Mouse (Mus musculus) MEL (cell line): ENCODE results near the gene Rtp1. TPM values are rescaled to one million over a fixed set of nuclear protein-coding genes. Genes with fewer than 3 reads are reported as not detected.

Experiments
- DNase-seq: peaks from one replicate; pipeline ENCODE4 v3.0.0; 2011; ENCODE audit warnings: low read depth, low spot score
- H3K27ac ChIP-seq: 2 replicates; pipeline ENCODE4 v1.5.1; 2012; ENCODE audit warnings: low read depth, mild to moderate bottlenecking, control low read depth, low read length, moderate library complexity; ENCODE audit not compliant: control insufficient read depth
- H3K27me3 ChIP-seq, 2 experiments: fragments of 150-350 bp in 1 of 2; sonication (generic) in 1 of 2; 2 replicates each; pipeline ENCODE4 v1.6.1; 2012; ENCODE audit warnings: low read length in 2 of 2, mild to moderate bottlenecking in 2 of 2, improper control_type of control experiment in 1 of 2, moderate library complexity in 1 of 2; ENCODE audit not compliant: insufficient read depth in 2 of 2, control insufficient read depth in 1 of 2
- H3K36me3 ChIP-seq, 2 experiments: 2 replicates each; pipeline ENCODE4 v1.6.1; 2012 to 2014; ENCODE audit warnings: low read length in 2 of 2, improper control_type of control experiment in 1 of 2, inconsistent platforms in 1 of 2, mild to moderate bottlenecking in 1 of 2; ENCODE audit not compliant: insufficient read depth in 2 of 2, control insufficient read depth in 1 of 2
- H3K4me1 ChIP-seq, 2 experiments: fragments of 150-350 bp in 1 of 2; sonication (generic) in 1 of 2; 2 replicates each; pipeline ENCODE4 v1.6.1; 2012; ENCODE audit warnings: low read length in 2 of 2, improper control_type of control experiment in 1 of 2, mild to moderate bottlenecking in 1 of 2; ENCODE audit not compliant: insufficient read depth in 2 of 2, control insufficient read depth in 1 of 2
- H3K4me3 ChIP-seq, 2 experiments: fragments of 150-350 bp in 1 of 2; sonication (generic) in 1 of 2; 2 replicates each; pipeline ENCODE4 v1.5.1; 2012; ENCODE audit warnings: low read depth in 2 of 2, low read length in 2 of 2, mild to moderate bottlenecking in 2 of 2, moderate library complexity in 2 of 2, control low read depth in 1 of 2, improper control_type of control experiment in 1 of 2; ENCODE audit not compliant: control insufficient read depth in 1 of 2, insufficient read depth in 1 of 2
- H3K79me2 ChIP-seq: 2 replicates; pipeline ENCODE4 v1.6.1; 2012; ENCODE audit warnings: mild to moderate bottlenecking, low read length, moderate library complexity; ENCODE audit not compliant: control insufficient read depth, poor library complexity, insufficient read depth
- H3K9ac ChIP-seq: 2 replicates; pipeline ENCODE4 v1.6.1; 2012; ENCODE audit warnings: low read depth, mild to moderate bottlenecking, control low read depth, low read length, moderate library complexity; ENCODE audit not compliant: control insufficient read depth, poor library complexity, severe bottlenecking
- H3K9me3 ChIP-seq: fragments of 150-350 bp; sonication (generic); replicated peaks from 2 replicates; pipeline ENCODE4 v1.6.1; 2012; ENCODE audit warnings: mild to moderate bottlenecking, low read length, improper control_type of control experiment, moderate library complexity; ENCODE audit not compliant: insufficient read depth
- CHD1 ChIP-seq: IDR thresholded peaks from 2 replicates; pipeline ENCODE4 v1.6.1; 2012; ENCODE audit warnings: low read depth, mild to moderate bottlenecking, inconsistent platforms, low read length, improper control_type of control experiment
- CTCF ChIP-seq, 3 experiments: IDR thresholded peaks in 2 of 3; conservative IDR thresholded peaks in 1 of 3; 2 replicates each; pipeline ENCODE4 v1.5.1; 2011 to 2012; ENCODE audit warnings: low read length in 3 of 3, low read depth in 2 of 3, mild to moderate bottlenecking in 2 of 3, improper control_type of control experiment in 1 of 3, inconsistent platforms in 1 of 3, mixed read lengths in 1 of 3, moderate library complexity in 1 of 3; ENCODE audit not compliant: control insufficient read depth in 1 of 3, insufficient read depth in 1 of 3, poor library complexity in 1 of 3, severe bottlenecking in 1 of 3
- ELF1 ChIP-seq: IDR thresholded peaks from 2 replicates; pipeline ENCODE4 v1.6.1; 2014; ENCODE audit warnings: low read depth, mild to moderate bottlenecking, inconsistent platforms, low read length, improper control_type of control experiment, moderate library complexity
- ETS1 ChIP-seq: IDR thresholded peaks from 2 replicates; pipeline ENCODE4 v1.6.1; 2012; ENCODE audit warnings: low read depth, mild to moderate bottlenecking, inconsistent platforms, low read length, improper control_type of control experiment, moderate library complexity
- GABPA ChIP-seq: IDR thresholded peaks from 2 replicates; pipeline ENCODE4 v1.6.1; 2012; ENCODE audit warnings: low read depth, mild to moderate bottlenecking, inconsistent platforms, low read length, improper control_type of control experiment, moderate library complexity
- GATA1 ChIP-seq: IDR thresholded peaks from 2 replicates; pipeline ENCODE4 v1.6.1; 2011; ENCODE audit warnings: low read depth, low read length, improper control_type of control experiment
- HCFC1 ChIP-seq: IDR thresholded peaks from 2 replicates; pipeline ENCODE4 v1.6.1; 2012; ENCODE audit warnings: low read depth, mild to moderate bottlenecking, inconsistent platforms, low read length, improper control_type of control experiment, moderate library complexity
- JUND ChIP-seq: IDR thresholded peaks from 2 replicates; pipeline ENCODE4 v1.6.1; 2011; ENCODE audit warnings: low read depth, mild to moderate bottlenecking, improper control_type of control experiment, low read length
- KAT2A ChIP-seq: conservative IDR thresholded peaks from 2 replicates; pipeline ENCODE4 v1.6.1; 2012; ENCODE audit warnings: low read depth, low read length, improper control_type of control experiment, inconsistent platforms
- MAX ChIP-seq: IDR thresholded peaks from 2 replicates; pipeline ENCODE4 v1.6.1; 2011; ENCODE audit warnings: low read length, improper control_type of control experiment
- MEF2A ChIP-seq: IDR thresholded peaks from 2 replicates; pipeline ENCODE4 v1.6.1; 2014; ENCODE audit warnings: low read depth, mild to moderate bottlenecking, inconsistent platforms, low read length, improper control_type of control experiment; ENCODE audit not compliant: poor library complexity, insufficient replicate concordance, severe bottlenecking; ENCODE audit errors: extremely low read depth
- MYB ChIP-seq: IDR thresholded peaks from 2 replicates; pipeline ENCODE4 v1.6.1; 2011; ENCODE audit warnings: mild to moderate bottlenecking, low read depth, low read length, improper control_type of control experiment
- MYC ChIP-seq: IDR thresholded peaks from 2 replicates; pipeline ENCODE4 v1.6.1; 2011; ENCODE audit warnings: low read depth, mild to moderate bottlenecking, low read length, improper control_type of control experiment, moderate library complexity
- RAD21 ChIP-seq: IDR thresholded peaks from 2 replicates; pipeline ENCODE4 v1.6.1; 2011; ENCODE audit warnings: mild to moderate bottlenecking, low read depth, low read length, improper control_type of control experiment
- SMC3 ChIP-seq: IDR thresholded peaks from 2 replicates; pipeline ENCODE4 v1.6.1; 2011; ENCODE audit warnings: low read depth, low read length, improper control_type of control experiment
- TAL1 ChIP-seq: IDR thresholded peaks from 2 replicates; pipeline ENCODE4 v1.6.1; 2012; ENCODE audit warnings: mild to moderate bottlenecking, inconsistent platforms, low read length, moderate library complexity, mixed read lengths
- USF1 ChIP-seq: IDR thresholded peaks from 2 replicates; pipeline ENCODE4 v1.6.1; 2014; ENCODE audit warnings: low read depth, mild to moderate bottlenecking, inconsistent platforms, low read length, improper control_type of control experiment, moderate library complexity
- USF2 ChIP-seq, 2 experiments: IDR thresholded peaks; 2 replicates each; pipeline ENCODE4 v1.6.1; 2011 to 2012; ENCODE audit warnings: improper control_type of control experiment in 2 of 2, low read length in 2 of 2, borderline replicate concordance in 1 of 2, inconsistent platforms in 1 of 2, low read depth in 1 of 2, mild to moderate bottlenecking in 1 of 2; ENCODE audit not compliant: insufficient read depth in 1 of 2
- ZC3H11A ChIP-seq: IDR thresholded peaks from 2 replicates; pipeline ENCODE4 v1.6.1; 2012; ENCODE audit warnings: low read depth, mild to moderate bottlenecking, inconsistent platforms, low read length, improper control_type of control experiment
- polyA plus RNA-seq, 2 experiments: library from polyadenylated mRNA; stranded (reverse) in 1 of 2; unstranded in 1 of 2; fragments of >175 nt in 1 of 2; fragments of >200 nt in 1 of 2; gene quantifications; 2 replicates each; pipeline versions ENCODE4 v1.2.1 to v1.2.4; 2012; ENCODE audit warnings: low replicate concordance in 2 of 2, low read depth in 1 of 2; ENCODE audit not compliant: insufficient read length in 2 of 2, insufficient read depth in 1 of 2, missing spikeins in 1 of 2
- total RNA-seq: library from RNA; depleted of rRNA; stranded (reverse); fragments of 300-350 nt; gene quantifications from 2 replicates; pipeline ENCODE4 v1.2.3, GENCODE M21; 2012

Gene Rtp1
- total and polyA plus RNA-seq, 3 experiments: not detected

DNA sequence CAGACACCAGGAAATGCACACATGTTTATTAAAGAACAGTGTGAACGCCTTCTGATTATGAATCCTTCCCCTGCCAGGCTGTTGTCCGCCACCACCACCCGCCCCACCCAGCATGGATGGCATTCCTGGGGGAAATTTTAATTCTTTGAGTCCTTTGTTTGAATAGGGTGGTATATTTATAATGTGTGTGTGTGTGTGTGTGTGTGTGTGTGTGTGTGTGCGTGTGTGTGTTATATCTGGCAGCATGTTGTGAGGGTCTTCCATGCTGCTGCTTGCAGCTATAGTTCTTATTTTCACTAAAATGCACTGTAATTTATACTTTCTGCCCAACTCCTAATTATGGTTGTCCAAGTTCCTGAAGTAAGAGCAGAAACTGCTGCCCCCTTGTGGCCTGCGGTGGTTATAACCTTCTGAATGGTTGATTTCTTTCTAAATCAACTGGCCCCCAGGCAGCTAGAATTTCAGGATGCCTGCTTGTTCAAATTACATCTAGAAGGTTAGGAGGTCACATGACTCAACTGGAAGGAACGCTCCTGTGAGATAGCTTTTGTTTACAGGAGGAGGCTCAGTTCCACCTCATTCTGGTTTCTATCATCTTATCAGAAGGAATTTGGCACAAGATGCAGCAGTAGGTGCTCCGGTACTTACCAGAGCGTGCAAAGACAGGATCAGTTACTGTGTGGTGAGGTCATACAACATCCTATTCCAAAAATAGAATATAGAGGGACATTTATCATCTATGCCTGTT is 25.8 kb upstream of the Rtp1 start:
- Histone ChIP-seq H3K27me3 (no peaks in the 10 kb centered on the region), H3K4me3 (no peak overlapping the region), H3K9me3 (no peaks in the 10 kb centered on the region), H3K27ac (no peak overlapping the region), H3K79me2 (no peaks in the 10 kb centered on the region), H3K9ac (no peak overlapping the region), H3K4me1 (peaks cover 0 to 3% of the 10 kb centered on the region in 2 experiments; a peak in 1 of 4 replicates), H3K36me3 (no peaks in the 10 kb centered on the region)
- DNase-seq: peak; percentile 68
- peak; percentile 71 for TF ChIP-seq ZC3H11A
- no peak for TF ChIP-seq TAL1
- no peak for TF ChIP-seq MEF2A
- no peak for TF ChIP-seq GATA1
- TF ChIP-seq ETS1: no peak
- no peak for TF ChIP-seq MAX
- no peak for TF ChIP-seq GABPA
- TF ChIP-seq MYB: no peak
- no peak for TF ChIP-seq HCFC1
- peak; percentile 39; the same call in 1 of the 2 replicates for TF ChIP-seq USF1
- no peak for TF ChIP-seq KAT2A
- peak; percentile 76 for TF ChIP-seq RAD21
- peak; percentile 61 to 75 (median 63) for TF ChIP-seq CTCF (IDR thresholded peaks at IDR 0.05 in 2 of 3, conservative IDR thresholded peaks at IDR 0.05 in 1 of 3; ENCODE audit: control insufficient read depth in 1 of 3, insufficient read depth in 1 of 3, low read depth in 2 of 3, low read length in 3 of 3, poor library complexity in 1 of 3, severe bottlenecking in 1 of 3)
- TF ChIP-seq USF2 (IDR thresholded peaks at IDR 0.05; ENCODE audit: borderline replicate concordance in 1 of 2, insufficient read depth in 1 of 2, low read depth in 1 of 2, low read length in 2 of 2): no peak
- TF ChIP-seq SMC3: peak; percentile 80
- no peak for TF ChIP-seq JUND

DNA sequence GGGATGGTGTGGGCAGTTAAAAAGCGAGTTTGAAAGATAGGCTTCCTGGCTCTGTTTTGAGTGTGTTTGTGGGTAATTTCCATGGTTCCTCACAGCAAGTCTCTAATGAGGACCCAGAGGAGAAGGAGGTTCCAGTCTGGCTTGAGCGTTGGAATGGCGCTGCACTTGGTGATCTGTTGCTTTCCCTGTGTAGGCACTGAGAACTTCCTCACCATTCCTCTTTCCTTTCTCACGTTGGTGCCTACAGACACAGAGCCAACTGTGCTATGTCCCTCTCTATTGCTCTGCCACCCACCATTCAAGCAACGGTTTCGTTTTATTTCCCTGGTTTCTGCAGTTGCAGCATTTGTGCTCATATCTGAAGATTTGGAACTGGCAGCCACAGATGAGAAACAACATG is 16.0 kb upstream of the Rtp1 start:
- Histone ChIP-seq H3K36me3 (no peaks in the 10 kb centered on the region), H3K4me3 (no peak overlapping the region), H3K9me3 (no peaks in the 10 kb centered on the region), H3K4me1 (no peaks in the 10 kb centered on the region), H3K27me3 (no peaks in the 10 kb centered on the region), H3K27ac (no peak overlapping the region)
- no peak for DNase-seq
- TF ChIP-seq ELF1: no peak
- no peak for TF ChIP-seq RAD21
- TF ChIP-seq HCFC1: no peak
- no peak for TF ChIP-seq MYC
- TF ChIP-seq CHD1: no peak
- no peak for TF ChIP-seq MEF2A
- TF ChIP-seq JUND: no peak
- TF ChIP-seq, all 39 proteins: peak for 0
- H3K9ac ChIP-seq: no peak overlapping the region
- no peaks in the 10 kb centered on the region for H3K79me2 ChIP-seq
